Mouse (Mus musculus) olfactory bulb, adult 2 months (tissue): ENCODE results near the gene Ppargc1a.

ENCODE experiments used
- CTCF ChIP-seq: fragments of 200-500 bp; IDR thresholded peaks from 2 replicates; pipeline ENCODE4 v1.5.1; 2012; ENCODE audit warnings: low read depth, mild to moderate bottlenecking, low read length, moderate library complexity; ENCODE audit not compliant: insufficient read depth
- POLR2A ChIP-seq: fragments of 200-500 bp; IDR thresholded peaks from 2 replicates; pipeline ENCODE4 v1.6.1; 2012; ENCODE audit warnings: mild to moderate bottlenecking, low read depth, low read length, moderate library complexity; ENCODE audit not compliant: insufficient read depth

- TF ChIP-seq POLR2A (no peak), CTCF (no peak)
Observed at GRCm38 (mm10) chr5:51479456-51479855, 88.1 kb downstream of the Ppargc1a start.
